Mouse (Mus musculus): ENCODE data around the gene Lrpprc.

The Lrpprc gene

DNA sequence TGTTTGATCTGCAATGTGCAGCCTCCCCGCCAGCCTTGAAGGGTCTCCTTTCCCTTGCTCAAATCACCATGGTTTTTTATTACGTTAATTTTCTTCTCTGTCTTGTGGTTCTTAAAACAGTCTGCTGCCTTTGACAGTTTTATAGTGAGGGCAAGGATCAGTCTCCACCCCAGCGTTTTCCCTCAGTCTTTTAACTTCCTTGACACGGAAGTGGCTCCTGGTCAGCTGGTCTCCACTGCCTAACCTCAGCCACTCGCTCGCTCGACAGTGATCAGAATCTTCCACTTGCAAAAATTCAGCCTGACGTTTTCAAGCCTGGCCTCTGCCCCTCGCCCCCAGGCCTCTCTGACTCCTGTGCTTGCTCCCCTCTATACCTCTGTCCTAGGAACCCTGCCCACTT is 124.9 kb downstream of the Lrpprc start:
- DNase-seq (ENCODE audit: low spot score), result no peak

DNA sequence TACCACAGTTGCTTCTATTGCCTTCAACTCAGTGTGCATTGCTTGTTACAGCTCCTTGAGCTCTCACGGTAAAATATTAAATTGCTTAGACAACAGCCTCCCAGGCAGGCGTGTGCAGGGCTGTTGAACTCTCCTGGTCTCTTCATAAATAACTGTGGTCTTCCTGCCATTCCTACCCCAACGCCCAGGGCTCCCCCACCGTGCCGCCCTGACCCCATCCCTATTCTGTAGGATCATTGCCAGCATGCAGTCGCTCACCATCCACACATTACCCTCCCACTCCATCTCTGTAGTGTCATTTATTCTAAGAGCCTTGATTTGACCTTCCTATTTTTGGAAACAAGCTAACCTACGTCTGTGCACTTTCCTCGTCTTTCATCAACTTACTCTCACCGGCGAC is 125.5 kb downstream of the Lrpprc start:
- no peak for DNase-seq (ENCODE audit: low spot score)

DNA sequence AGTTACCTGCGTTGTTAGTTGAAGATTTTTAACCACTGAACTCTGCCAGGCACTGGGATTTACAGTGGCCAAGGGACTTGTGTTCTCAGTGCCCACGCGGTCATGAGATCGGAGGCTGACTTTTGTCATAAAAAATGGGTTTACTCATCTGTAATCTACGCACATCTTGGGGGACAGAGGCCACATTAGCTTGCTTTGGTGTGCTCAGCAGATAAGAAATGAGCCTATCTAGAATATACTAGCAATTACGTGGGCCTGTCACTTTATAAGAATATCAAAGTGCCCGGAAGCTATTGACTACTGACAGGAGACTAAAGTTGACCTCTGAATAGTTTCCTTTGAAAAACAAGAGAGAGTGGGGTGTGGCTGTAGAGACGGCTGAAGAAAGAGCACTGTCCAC is 131.6 kb downstream of the Lrpprc start:
- DNase-seq (ENCODE audit: low spot score), result no peak

DNA sequence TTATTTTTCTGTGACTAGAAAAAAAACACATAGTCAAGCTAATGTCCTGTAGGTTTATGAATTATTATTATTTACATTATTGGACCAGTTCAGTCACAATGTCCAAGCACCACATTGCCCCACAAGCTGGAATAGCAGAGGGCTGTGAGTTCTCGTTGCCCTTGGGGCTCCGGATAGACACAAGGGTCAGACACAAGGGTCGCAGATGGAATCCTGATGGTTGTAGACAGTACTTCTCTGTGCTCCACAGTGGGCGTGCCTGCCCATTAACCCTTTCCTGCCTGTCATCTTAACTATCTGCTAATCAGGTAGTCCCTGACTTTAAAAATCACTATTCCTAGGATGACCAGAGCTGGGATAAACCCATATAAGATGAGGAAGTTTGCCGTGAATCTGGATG is 132.4 kb downstream of the Lrpprc start:
- DNase-seq (ENCODE audit: low spot score), result no peak

DNA sequence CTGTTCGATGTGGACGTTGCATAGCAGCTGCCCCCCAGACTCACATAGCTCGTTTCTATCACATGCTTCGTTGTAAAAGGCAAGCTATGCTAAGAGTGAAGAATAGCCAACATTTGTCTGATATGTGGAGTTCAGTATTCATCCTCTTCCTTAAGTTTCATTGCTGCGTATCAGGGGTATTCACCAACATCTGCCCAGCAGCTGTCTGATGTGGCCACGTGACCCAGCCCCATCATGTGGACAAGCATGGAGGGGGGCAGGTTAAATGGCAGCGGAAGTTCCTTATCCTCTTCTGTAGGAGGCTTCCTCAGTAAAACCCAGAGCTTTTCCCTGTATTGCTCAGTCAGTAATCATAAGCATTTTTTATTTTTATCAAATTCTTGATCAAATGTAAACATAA is 132.8 kb downstream of the Lrpprc start:
- DNase-seq (ENCODE audit: low spot score), result no peak

DNA sequence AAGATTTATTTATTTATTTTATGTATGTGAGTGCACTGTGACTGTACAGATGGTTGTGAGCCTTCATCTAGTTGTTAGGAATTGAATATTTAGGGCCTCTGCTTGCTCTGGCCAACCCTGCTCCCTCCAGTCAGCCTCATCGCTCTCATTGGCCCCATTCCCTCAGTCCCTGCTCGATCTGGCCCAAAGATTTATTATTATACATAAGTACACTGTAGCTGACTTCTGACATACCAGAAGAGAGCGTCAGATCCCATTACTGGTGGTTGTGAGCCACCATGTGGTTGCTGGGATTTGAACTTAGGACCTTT is 133.2 kb downstream of the Lrpprc start:
- peak; percentile 24 for DNase-seq (ENCODE audit: low spot score)

DNA sequence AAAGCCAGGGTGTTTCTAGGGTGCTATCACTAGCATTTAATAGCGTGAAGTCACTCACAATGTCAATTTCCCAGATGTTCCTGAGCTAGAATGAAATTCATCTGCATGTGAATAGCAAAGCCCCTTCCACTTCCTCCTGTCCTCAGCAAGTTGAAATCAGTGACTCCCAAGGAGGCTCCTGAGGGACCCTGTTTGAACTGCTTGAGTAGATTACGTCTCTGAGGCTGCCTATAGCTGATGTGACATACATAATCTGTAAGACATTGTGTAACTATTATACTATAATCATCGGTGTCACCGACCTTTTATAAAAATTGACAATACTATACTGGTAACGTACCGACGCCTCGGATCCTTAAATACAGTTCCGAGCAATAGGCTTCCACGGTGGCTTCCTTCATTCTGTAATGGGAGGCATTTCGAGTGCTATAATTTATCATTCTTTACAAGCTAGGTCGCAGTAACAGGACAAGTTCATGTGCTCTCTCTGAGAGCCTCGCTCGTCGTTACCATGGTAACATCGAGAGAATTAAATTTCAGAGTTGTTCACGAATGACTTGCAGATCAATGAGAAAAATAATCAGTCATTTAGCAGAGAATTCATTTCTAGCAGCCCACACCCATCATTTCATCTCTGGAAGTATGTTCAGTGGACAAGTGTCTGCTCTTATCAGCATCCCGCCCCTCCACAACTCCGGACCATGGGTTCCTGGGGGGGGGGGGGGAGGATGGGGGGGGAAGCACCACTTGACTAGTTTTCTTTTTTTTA is 133.8 kb downstream of the Lrpprc start:
- no peak for DNase-seq (ENCODE audit: low spot score)

DNA sequence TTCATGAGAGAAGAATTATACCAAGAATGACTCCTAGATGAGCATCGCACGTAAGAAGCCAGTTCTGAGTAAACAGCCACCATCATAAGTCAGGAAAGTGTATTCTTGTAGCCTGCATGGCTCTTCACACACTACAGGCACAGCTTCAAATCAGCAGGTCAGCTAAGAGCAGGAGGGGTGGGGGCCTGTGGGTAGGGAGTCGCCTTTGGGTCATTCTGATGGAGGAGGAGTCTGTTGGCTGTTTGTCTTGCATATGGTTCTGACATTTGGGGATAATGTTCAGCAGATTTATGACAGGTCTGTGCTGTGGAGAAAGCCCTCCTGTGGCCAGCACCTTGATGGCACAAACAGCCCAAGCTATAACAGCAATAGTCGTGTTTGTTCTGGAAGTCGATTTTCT is 134.4 kb downstream of the Lrpprc start:
- no peak for DNase-seq (ENCODE audit: low spot score)

All from adipocyte (in vitro differentiated cells).